Mouse (Mus musculus): ENCODE data around the gene Gcnt1.

Gene Gcnt1

DNA sequence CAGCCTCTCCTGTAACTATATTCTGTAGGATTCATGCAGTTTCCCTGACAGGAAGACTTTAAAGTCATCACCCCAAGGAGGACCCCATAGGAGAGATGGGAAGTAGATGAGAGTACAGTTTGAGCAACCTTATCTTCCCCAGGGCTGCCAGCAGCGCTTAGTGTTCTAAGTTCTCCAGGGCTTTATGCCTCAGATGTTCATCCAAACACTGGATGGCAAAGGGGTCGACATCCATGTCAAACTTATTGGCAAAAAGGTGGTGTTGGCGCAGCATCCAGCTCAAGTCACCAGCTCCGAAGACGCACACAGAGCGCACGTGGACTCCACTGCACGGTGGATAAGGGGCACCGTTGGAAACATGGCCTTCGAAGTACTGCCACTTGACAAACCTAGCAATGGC lies 43.7 kb downstream of the Gcnt1 start:
- DNase-seq (ENCODE audit: inconsistent age in 2 of 2, low spot score in 1 of 2) = no peak

DNA sequence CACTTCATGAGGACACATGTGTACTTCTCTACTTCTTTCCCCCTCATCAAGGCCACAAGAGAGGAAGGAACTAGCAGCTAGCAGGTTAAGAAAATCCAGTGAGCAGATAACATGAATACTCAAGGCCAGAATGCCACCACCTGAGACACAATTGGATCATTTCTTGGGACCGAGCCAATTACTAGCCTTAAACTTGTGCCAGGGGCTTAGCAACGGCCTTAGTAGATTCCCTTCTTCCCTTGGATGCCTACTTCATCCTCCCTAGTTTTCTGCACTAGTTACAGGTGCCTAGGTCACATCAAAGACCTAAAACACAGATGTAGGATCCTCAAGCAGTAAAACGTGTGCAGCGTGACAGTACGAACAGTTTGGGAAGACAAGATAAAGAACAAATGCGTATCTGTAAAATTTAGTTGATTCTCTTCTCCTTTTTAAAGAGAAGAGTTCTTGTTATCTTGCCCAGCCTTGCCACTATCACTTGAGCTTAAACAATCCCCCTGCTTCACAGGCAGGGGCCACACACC lies 44.7 kb downstream of the Gcnt1 start:
- no peak for DNase-seq (ENCODE audit: inconsistent age in 2 of 2, low spot score in 1 of 2)

DNA sequence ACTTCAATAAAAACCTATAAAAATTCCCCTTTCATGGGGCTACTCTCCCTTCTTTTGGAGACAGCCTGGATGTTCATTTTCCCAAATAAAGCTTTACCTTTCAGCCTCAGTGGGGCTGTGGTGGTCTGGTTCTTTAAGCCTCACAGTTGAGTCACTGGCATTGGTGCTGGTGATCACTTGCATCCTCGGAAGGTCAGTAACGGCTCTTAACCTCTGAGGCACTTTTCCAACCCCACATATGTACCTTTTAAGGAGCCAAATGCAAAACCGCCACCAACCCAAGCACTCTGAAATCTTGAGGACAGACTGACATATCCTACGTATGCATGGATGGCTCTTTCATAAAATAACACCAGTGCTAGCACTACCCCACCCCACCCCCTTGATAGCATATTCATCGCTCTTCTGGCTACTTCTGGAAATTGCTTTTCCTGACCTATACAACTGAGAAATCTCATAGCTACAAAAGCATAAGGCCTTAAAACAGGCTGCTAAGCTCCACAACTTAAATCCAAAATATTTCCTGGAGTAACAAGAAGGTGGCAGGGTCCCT lies 48.9 kb downstream of the Gcnt1 start:
- DNase-seq (ENCODE audit: inconsistent age in 2 of 2, low spot score in 1 of 2) = no peak

DNA sequence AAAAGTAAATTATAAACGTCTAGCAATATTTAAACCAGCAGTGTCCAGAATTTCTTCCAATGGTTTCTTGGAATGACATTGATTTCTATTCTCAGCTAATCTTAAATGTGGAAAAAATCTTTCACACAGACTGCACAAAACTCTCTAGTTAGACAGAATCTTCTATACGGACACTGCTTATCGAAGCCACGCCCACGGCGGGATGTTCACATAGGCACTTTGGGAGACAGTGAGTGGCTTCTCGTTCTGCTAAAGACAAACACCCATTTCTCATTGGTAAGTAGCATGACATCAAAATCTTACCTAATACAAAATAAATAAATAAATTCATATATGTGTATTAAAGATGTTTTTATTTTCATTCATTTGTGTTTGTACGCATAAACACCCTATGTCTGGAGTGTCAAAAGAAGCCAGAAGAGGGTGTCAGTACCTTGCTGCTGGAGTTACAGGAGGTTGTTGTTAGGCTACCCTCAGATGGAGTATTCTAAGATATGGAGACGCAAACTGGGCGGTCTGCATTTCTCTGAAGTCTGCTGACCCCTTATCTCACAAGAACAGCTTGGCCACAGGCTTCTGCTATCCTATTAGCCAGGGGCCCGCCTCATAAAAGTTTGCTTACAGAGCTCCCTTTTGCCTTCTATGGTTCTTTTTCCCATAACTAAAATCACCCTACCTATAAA lies 49.5 kb downstream of the Gcnt1 start:
- DNase-seq (ENCODE audit: inconsistent age in 2 of 2, low spot score in 1 of 2) = no peak

DNA sequence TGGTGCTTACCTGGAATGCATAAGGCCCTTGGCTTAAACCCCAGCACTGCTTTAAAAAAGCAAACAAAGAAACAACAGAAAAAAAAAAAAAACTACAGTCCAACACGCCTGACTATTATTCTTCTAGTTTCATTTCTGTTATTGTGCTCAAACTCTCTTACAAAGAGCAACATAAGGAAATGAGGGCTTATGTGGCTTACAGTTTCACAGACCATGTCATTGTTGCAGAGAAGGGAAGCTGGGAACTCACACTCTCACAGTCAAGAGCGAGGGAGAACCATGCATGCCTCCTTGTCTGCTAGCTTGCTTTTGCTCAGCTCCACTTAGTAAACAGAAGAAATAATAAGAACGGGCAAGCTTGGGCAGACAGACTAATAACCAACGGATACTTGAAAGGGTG lies 52.9 kb downstream of the Gcnt1 start:
- DNase-seq (ENCODE audit: inconsistent age in 2 of 2, low spot score in 1 of 2) = no peak

DNA sequence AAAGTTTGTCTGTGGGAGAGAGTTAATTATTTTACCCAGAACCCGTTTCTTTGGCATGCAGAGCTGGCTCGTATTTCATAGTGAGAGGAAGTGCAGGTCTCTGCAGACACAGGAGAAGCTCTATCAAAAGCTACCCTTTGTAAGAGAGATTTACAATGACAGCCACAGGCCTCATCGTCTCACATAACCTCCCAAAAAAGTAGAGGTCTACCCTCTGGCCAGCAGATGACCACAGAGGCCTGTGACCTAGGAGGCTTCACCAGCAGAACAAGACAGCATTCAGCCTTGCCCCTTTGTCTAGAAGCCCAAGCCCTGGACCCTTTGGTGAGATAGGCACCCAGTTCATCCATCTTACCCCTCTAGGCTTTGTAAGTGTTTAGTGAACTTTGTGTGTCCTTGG lies 53.9 kb downstream of the Gcnt1 start:
- no peak for DNase-seq (ENCODE audit: inconsistent age in 2 of 2, low spot score in 1 of 2)

DNA sequence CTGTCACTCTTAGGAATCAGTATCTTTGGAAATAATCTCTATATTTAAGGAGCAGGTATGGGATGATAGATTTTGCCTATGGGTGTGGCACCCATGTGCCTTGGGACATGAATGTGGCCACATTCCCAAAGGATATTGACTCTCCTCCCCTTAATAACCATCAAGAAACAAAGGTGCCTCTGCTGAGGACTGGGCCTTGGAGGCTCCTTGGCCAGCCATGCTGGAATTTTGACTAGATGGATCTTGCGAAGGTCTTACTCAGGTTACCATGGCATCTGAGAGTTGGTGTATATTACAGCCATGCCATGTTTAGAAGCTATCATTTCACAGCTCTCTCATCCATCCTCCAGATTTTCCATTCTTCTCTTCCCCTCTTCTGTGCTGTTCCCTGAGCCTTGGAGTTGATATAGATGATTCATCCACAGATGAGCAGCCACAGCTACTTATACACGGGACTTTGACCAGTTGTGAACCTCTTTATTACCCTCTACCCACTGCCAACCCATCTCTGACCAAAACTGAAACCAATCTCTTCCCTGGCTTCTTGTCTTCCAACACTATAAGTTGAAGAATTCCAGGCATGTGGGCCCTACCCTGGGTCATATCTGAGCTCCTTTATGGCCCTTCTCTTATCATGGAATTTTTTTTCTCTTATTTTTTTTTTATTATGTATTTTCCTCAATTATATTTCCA lies 56.2 kb downstream of the Gcnt1 start:
- no peak for DNase-seq (ENCODE audit: inconsistent age in 2 of 2, low spot score in 1 of 2)

DNA sequence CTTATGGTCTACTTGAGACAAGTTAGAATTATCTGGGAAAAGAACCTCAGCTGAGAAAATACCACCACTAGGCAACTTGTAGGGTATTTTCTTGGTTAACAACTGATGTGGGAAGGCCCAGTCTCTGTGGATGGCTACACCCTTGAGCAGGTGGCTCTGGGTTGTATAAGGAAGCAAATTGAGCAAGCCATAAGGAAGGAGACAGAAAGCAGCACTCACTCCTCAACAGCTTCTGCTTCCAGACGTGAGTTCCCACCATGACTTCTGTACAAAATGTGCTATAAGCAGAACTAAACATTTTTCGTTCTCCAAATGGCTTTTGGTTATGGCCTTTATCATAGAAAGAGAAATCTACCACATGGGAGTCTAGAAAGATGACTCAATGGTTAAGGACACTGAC lies 58.2 kb downstream of the Gcnt1 start:
- no peak for DNase-seq (ENCODE audit: inconsistent age in 2 of 2, low spot score in 1 of 2)

DNA sequence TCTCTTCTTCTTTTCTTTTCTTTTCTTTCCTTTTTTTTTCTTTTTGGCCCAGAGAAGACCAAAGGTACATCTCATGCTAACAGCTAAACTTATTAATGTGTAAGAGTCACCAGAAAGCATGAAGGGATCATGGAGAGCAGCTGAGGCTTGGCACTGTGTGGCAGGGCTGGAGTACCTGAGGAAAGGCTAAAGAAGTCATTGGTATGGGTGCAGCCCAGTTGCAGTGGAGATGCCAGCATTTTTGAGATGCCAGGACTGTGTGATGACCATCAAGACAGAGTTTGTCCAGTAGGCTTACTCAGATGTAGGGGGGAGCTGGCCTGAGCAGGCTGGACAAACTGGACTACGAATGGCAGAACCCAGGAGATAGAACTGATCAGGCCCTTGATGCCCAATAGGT lies 58.9 kb downstream of the Gcnt1 start:
- DNase-seq (ENCODE audit: inconsistent age in 2 of 2, low spot score in 1 of 2) = no peak

DNA sequence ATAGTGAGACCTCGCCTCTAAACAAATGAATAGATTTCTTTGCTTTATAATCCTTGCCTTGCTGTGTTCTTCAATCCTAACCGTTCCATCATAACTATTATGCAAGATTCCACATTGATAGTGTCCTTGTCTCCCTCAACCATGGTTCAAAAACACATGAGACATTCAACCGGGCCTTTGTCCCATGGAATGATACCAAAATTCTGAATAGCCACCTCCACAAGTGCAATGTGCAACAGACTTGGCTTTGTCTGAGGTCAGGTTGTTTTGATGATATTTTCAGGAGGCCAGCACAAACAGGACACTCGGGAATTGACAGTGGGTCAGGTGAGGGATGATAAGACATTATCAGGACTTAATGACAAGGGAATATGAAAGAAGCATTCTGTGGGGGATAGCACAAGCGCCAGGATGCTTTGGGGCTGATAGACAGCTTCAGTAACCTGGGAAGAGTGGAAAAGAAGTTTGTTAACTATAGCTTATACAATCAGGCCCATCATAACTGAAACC lies 59.9 kb downstream of the Gcnt1 start:
- no peak for DNase-seq (ENCODE audit: inconsistent age in 2 of 2, low spot score in 1 of 2)

DNA sequence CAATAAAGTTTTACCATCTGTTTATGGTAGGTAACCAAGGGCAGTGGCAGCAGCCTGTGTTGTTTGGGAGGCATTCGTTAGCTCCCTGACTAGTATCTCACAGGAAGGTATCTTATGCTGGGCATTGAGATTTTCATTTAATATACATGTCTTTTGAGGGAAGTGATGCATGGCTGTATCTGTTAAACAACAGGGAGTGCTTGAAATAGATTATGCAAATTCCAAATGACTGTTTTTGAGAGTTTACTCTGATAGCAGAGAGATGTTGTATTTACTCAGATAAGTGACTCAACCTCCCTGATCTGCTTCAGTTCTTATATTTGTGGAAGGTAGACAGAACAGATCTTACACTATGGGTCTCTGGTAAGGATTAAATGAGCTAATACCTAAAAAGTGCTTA lies 61.1 kb downstream of the Gcnt1 start:
- no peak for DNase-seq (ENCODE audit: inconsistent age in 2 of 2, low spot score in 1 of 2)

DNA sequence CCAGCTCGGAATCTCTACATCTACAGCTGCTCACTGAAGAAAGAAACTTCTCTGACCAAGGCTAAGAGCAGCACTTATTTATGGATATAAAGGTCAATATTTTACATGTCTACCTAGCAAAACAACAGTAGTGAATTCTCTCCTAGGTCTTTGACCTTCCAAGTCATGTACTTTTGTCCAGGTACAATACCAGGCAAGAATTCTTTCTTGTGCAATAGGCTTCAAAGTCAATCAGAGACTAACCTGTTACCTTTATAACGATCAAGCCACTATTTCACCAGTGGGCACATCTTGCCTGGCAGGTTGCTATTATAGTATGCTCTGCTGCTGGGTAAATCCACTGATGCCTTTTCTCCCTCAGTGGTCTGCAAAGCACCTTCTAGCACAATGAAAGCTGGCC lies 61.6 kb downstream of the Gcnt1 start:
- DNase-seq (ENCODE audit: inconsistent age in 2 of 2, low spot score in 1 of 2) = no peak

DNA sequence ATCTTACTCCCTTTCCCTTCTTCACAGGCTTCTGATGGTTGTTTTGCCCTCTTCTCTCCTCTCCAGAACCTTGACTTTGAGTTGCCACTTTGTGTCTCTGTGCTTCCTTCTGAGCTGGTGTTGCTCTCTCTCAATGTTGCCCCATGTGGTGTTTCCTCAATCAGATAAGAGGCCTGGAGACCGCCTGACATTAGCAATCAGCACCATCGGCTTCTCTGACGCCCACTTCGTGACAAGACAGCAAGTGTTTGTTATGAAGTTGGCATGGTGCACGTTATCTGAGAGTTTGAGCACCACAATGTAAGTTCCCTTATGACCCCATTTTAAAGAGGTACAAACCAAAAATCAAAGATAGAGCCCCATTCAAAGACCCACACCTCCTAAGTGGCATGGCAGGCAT lies 76.6 kb downstream of the Gcnt1 start:
- DNase-seq (ENCODE audit: inconsistent age in 2 of 2, low spot score in 1 of 2) = no peak

DNA sequence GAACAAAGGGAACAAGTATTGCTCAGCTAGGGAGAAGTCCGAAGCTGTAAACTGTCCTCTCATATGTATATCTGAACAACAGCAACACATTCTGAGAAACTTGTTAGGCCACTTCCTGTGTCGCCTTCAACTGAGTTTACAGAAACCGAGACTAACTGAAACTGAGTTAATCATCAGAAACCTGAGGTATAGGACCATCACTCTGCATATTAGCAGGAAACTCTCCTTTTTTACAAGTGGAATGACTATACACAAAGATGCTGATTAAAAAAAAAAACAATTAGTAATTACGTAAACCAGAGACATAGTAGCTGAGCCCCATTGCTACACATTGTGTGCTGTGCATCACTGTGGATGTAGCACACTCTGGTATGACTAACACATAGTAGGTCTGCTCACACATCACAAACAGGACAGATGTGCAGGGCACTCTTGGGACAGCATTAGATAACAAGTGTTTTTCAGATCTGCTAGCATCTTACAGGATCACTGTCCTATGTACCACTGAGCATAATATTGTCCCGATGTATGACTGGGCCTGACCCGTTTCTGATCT lies 77.4 kb downstream of the Gcnt1 start:
- no peak for DNase-seq (ENCODE audit: inconsistent age in 2 of 2, low spot score in 1 of 2)

DNA sequence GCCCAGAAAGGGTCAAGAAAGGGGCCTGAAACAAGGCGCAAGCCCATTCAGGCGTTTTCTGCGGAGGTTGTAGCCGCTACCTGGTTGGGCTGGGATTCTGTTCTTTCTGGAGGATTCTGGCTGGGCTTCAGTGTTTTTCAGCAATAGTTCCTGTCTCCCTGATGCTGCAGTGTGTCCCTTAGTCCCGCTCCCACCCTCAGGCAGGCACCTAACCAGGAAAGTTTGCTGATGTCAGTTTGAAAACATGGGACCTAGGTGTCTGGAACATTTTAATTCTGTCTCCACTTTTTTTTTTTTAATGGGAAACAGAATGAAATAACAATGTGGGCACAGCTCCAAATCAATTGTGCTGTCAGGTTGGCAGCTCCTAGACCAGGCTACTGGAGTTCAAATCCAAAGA lies 78.5 kb downstream of the Gcnt1 start:
- no peak for DNase-seq (ENCODE audit: inconsistent age in 2 of 2, low spot score in 1 of 2)

DNA sequence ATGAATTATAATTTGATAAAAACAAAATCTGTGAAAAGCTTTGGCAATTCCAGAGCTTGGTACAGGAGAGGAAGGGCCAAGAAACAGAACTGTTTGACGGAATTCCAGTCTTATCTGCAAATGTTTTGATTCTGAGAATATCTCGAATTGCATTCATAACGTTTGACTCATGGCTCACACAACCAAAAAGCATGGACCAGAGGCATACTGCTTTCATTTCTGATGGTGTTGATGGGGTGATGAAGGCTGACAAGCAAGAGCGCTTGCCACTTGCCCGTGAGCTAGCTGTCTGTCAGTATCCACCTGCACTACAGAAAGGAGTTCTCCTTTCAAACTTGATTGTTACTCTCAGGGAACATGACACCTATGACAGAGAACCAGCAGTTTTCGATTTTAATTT lies 83.1 kb downstream of the Gcnt1 start:
- DNase-seq (ENCODE audit: inconsistent age in 2 of 2, low spot score in 1 of 2) = no peak

DNA sequence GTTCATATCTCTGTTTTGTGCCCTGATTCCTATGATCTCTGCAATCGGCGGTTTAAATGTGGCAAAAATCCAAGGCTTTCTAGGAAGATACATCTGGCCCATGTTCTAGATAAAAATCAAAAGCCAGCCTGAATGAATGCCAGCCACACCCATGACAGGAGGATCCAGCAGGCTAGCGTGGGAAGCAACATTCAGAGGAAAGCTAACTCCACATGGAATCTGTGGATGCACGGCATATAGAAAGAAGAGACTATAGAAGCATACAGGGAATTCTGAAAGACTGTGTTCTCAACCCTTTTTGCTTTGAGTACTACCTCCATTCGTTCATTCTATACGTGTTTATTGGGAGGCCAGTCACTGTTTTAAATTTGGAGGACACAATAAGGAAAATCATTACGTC lies 86.6 kb downstream of the Gcnt1 start:
- DNase-seq (ENCODE audit: inconsistent age in 2 of 2, low spot score in 1 of 2) = no peak

DNA sequence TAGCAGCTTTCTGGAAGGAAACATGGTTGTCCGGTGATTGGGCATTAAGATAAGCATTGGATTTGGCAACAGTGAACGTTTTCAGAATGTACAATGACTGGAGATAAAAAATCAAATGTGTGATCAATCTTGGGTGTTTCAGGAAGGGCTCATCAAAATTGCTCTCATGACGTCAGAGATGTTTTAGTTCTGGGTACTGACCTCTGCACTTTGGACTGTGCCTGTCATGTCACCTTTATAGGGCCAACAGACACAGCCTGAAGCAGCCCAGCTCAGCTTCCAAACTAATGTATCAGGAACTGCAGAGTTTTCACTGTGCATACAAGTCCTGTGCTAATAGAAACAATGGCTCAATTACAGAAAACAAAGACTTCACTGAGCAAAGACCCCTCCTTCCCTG lies 89.3 kb downstream of the Gcnt1 start:
- no peak for DNase-seq (ENCODE audit: inconsistent age in 2 of 2, low spot score in 1 of 2)

DNA sequence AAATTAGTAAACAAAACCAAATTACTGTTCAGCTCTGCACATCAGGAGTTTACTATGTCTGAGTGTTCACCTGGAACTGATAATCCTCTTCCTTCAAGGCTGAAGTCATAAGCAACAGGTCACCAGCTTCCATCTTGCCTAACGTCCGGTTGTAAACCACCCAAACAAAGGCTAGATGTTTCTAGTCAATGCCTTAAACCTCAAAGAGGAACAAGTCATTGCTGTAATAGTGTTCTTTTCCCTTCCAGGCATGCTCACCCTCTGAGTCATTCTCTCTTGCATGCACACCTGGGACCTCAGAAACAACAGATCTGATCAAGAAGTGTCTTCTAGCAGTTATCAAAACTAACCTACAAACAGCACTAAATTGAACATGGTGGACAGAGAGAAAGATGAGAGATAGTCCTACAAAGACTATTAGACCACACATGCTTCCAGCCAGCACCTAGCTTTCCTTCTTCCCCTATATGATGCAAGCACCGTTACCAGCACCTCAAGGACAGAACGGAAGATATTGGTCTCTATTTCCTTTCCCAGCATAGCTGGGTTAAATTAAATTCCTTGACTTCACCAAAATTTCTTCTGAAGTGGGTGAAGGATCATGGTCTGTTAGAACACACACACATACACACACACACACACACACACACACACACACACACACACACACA lies 94.1 kb downstream of the Gcnt1 start:
- no peak for DNase-seq (ENCODE audit: inconsistent age in 2 of 2, low spot score in 1 of 2)
